Mouse (Mus musculus): ENCODE data around the gene Mfsd13b.

GRCm38 (mm10) chr7:120943936-120944509 is 38.3 kb upstream of the Mfsd13b start:
- TF ChIP-seq CTCF (IDR thresholded peaks at IDR 0.05; ENCODE audit: low read depth), result no peak
- TF ChIP-seq EP300 (IDR thresholded peaks at IDR 0.05; ENCODE audit: low read depth), result no peak

Data from liver, embryonic 14.5 days (tissue).